Mouse (Mus musculus): ENCODE data around the gene P4ha3. TPM values are rescaled to one million over a fixed set of nuclear protein-coding genes. Genes with fewer than 3 reads are reported as not detected.

P4ha3 gene
- polyA plus RNA-seq, 1 experiment from 2014 or later, result 6.7 TPM

DNA sequence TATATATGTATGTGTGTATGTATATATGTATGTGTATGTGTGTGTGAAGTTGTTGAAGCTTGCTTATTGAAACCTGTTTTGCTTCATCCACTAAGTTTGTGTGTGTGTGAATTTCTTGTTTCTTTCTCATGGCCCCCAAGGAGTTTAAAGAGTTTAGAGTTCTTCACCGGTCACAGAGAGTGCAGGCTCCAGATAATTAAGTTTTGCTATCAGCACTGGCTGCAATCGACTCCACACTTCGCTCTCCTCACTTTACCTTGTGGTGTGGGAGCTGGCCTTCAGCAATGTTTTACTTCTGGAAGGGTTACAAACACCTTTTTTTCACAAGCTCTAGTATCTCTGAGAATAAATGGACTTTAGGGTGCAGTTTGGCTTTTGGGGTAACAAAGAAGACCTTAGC, 45.9 kb downstream of the P4ha3 start:
- H3K36me3 ChIP-seq, result peaks cover 93% of the 10 kb centered on the region
- 90% methylated on average over 3 of the region's 3 CpGs for WGBS

DNA sequence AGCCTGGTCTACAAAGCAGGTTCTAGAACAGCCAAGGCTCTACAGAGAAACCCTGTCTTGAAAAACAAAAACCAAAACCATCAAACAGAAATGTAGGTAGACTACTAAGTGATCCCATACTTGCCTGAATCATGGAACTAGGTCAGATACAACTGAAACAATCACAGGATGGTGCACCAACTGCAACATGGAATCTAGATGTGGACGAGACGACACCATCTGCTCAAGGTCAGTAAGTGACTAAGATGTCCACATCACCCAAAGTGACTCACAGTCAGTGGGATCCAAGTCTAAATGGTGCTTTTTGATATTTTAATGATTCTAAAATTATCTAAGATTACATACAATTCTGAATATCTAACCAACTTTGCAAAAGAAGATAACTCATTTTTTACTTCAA, 50.6 kb downstream of the P4ha3 start:
- Histone ChIP-seq H3K4me3 (replicated peaks) (no peak overlapping the region), H3K27ac (no peak overlapping the region), H3K4me1 (replicated peaks) (no peaks in the 10 kb centered on the region), H3K4me2 (no peak overlapping the region), H3K9ac (replicated peaks) (no peak overlapping the region), H3K36me3 (peaks cover 94% of the 10 kb centered on the region), H3K27me3 (no peaks in the 10 kb centered on the region), H3K9me3 (no peaks in the 10 kb centered on the region)
- no peak for ATAC-seq (ENCODE audit: insufficient number of reproducible peaks, insufficient read depth, low FRiP score, low TSS enrichment, low read depth)
- WGBS, result 85% methylated on average over 2 of the region's 2 CpGs

More for the DNA sequence above, 45.9 kb downstream of the P4ha3 start:
- ATAC-seq (ENCODE audit: insufficient number of reproducible peaks, insufficient read depth, low FRiP score, low TSS enrichment, low read depth), result no peak
- H3K9ac ChIP-seq (replicated peaks), result no peak overlapping the region
- no peaks in the 10 kb centered on the region for H3K9me3 ChIP-seq
- H3K27me3 ChIP-seq, result no peaks in the 10 kb centered on the region
- H3K4me3 ChIP-seq (replicated peaks), result no peak overlapping the region
- no peaks in the 10 kb centered on the region for H3K4me1 ChIP-seq (replicated peaks)
- no peak overlapping the region for H3K27ac ChIP-seq
- H3K4me2 ChIP-seq, result no peak overlapping the region

DNA sequence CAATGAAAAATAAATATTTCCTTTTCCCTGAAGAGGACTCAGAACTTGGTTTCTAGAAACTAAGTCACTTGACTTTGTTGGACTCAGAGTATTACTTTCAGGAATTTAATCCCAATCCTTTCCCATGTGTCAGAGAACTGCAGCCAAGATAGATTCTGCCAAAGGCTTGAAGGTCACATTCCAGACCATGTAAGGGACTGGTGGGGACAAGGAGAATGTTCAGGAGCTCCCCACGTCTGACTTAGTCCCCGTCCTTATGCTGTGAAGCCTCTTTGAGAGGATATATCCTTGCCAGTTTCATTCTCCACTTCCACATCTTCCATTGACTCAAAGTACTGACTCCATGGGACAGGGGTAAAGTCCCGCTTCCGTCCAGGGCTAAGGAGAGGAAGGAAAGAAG, 69.7 kb downstream of the P4ha3 start:
- Histone ChIP-seq H3K9ac (replicated peaks) (no peak overlapping the region), H3K4me1 (replicated peaks) (no peaks in the 10 kb centered on the region), H3K4me3 (replicated peaks) (no peak overlapping the region), H3K9me3 (no peaks in the 10 kb centered on the region), H3K4me2 (no peak overlapping the region), H3K36me3 (peaks cover 23% of the 10 kb centered on the region; the same call in 1 of the 2 replicates), H3K27me3 (no peaks in the 10 kb centered on the region), H3K27ac (no peak overlapping the region)
- 90% methylated on average over 4 of the region's 4 CpGs for WGBS
- no peak for ATAC-seq (ENCODE audit: insufficient number of reproducible peaks, insufficient read depth, low FRiP score, low TSS enrichment, low read depth)

DNA sequence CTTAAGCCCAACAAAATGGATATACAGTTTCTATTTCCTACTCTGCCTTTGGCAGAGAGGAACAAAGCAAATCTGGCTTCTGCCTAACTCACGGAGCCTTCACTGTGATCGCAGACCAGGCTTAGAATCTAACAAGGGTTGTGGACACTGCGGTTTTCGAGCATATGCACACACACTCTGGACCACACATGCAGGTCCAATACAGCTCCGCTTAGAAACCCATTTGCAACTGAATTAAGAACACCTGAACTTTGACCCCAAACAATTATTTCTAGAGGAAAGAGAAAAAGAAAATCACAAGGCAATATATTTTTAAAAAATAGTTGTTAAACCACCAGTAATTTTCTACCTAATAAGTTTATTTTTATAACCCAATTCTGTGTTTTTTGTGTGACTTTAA, 71.0 kb downstream of the P4ha3 start:
- Histone ChIP-seq H3K4me3 (replicated peaks) (no peak overlapping the region), H3K27me3 (no peaks in the 10 kb centered on the region), H3K27ac (no peak overlapping the region), H3K36me3 (peaks cover 17% of the 10 kb centered on the region; the same call in 1 of the 2 replicates), H3K4me1 (replicated peaks) (no peaks in the 10 kb centered on the region), H3K9ac (replicated peaks) (no peak overlapping the region), H3K4me2 (no peak overlapping the region), H3K9me3 (no peaks in the 10 kb centered on the region)
- no peak for ATAC-seq (ENCODE audit: insufficient number of reproducible peaks, insufficient read depth, low FRiP score, low TSS enrichment, low read depth)
- WGBS, result 88% methylated on average over 5 of the region's 5 CpGs

DNA sequence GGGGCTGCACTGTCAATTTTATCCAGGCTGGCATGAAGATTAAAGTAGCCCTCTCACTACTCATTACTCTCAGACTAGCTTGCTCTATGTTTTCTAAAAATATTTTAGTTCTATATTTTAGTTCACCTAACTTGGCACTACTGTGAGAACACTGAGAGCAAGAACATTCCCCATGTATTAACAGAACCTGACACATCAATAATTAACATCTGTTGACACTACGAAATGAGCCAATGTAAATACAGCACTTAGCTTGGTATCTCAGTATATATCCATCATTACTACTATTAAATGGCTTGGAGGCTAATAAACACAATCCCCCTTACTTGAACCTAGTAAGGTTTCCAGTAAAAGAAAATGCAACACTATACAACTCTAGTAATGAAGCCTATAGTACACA, 71.4 kb downstream of the P4ha3 start:
- H3K9me3 ChIP-seq, result no peaks in the 10 kb centered on the region
- no peaks in the 10 kb centered on the region for H3K27me3 ChIP-seq
- no peak overlapping the region for H3K4me2 ChIP-seq
- H3K4me3 ChIP-seq (replicated peaks), result no peak overlapping the region
- H3K9ac ChIP-seq (replicated peaks), result no peak overlapping the region
- WGBS, result 90% methylated on average over 1 of the region's 1 CpGs
- H3K4me1 ChIP-seq (replicated peaks), result no peaks in the 10 kb centered on the region
- no peak for ATAC-seq (ENCODE audit: insufficient number of reproducible peaks, insufficient read depth, low FRiP score, low TSS enrichment, low read depth)
- peaks cover 13% of the 10 kb centered on the region; the same call in 1 of the 2 replicates for H3K36me3 ChIP-seq
- no peak overlapping the region for H3K27ac ChIP-seq

GRCm38 (mm10) chr7:100357856-100358255, 72.5 kb downstream of the P4ha3 start:
- Histone ChIP-seq H3K27me3 (no peaks in the 10 kb centered on the region), H3K9ac (replicated peaks) (no peak overlapping the region), H3K4me2 (no peak overlapping the region), H3K27ac (no peak overlapping the region), H3K9me3 (no peaks in the 10 kb centered on the region), H3K36me3 (peaks cover 13% of the 10 kb centered on the region; the same call in 1 of the 2 replicates), H3K4me1 (replicated peaks) (no peaks in the 10 kb centered on the region), H3K4me3 (replicated peaks) (no peak overlapping the region)
- no peak for ATAC-seq (ENCODE audit: insufficient number of reproducible peaks, insufficient read depth, low FRiP score, low TSS enrichment, low read depth)

DNA sequence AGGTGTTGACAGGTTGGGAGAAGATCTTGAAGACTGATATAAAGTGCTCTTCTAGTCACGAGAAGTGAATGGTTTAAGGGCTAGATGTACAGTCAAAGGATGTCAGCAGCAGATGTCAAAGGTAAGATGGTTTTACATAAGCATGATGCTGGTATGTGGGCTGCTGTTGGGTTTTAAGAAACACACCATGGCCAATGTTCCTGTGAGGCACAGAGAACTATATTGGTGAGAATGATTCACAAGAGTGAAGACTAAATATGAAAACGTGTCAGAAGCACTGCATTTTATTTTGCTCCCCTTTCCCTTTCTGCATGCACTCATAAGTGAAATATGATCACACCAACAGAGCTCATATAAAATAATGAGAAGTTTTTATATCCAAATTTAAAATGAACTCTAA, 77.8 kb downstream of the P4ha3 start:
- Histone ChIP-seq H3K4me2 (no peak overlapping the region), H3K9ac (replicated peaks) (no peak overlapping the region), H3K36me3 (no peaks in the 10 kb centered on the region), H3K9me3 (no peaks in the 10 kb centered on the region), H3K27ac (no peak overlapping the region), H3K4me1 (replicated peaks) (peaks cover 6% of the 10 kb centered on the region; the same call in 1 of the 2 replicates), H3K4me3 (replicated peaks) (no peak overlapping the region), H3K27me3 (no peaks in the 10 kb centered on the region)
- WGBS, result 86% methylated on average over 2 of the region's 2 CpGs
- no peak for ATAC-seq (ENCODE audit: insufficient number of reproducible peaks, insufficient read depth, low FRiP score, low TSS enrichment, low read depth)

- Histone ChIP-seq H3K36me3 (no peaks in the 10 kb centered on the region), H3K9ac (replicated peaks) (no peak overlapping the region), H3K4me1 (replicated peaks) (peaks cover 6% of the 10 kb centered on the region; the same call in 1 of the 2 replicates), H3K27me3 (no peaks in the 10 kb centered on the region), H3K27ac (no peak overlapping the region), H3K4me3 (replicated peaks) (no peak overlapping the region), H3K9me3 (no peaks in the 10 kb centered on the region), H3K4me2 (no peak overlapping the region)
- no peak for ATAC-seq (ENCODE audit: insufficient number of reproducible peaks, insufficient read depth, low FRiP score, low TSS enrichment, low read depth)
- 38% methylated on average over 6 of the region's 6 CpGs for WGBS
Observed at GRCm38 (mm10) chr7:100364888-100365287, 79.6 kb downstream of the P4ha3 start.

Other genes starting within 250 kb of the P4ha3 start
- 84.0 and 89.5 TPM in 2 replicates for gene Pold3, start 164.0 kb upstream of the P4ha3 start, polyA plus RNA-seq (2016; fragmentation: Nextera tagmentation; extraction: Ambion mirVana)
- gene Lipt2, start 126.2 kb upstream of the P4ha3 start, polyA plus RNA-seq (2016; fragmentation: Nextera tagmentation; extraction: Ambion mirVana), result 26.2 and 26.9 TPM in 2 replicates
- 17.1 and 22.3 TPM in 2 replicates for gene Kcne3, start 109.0 kb upstream of the P4ha3 start, polyA plus RNA-seq (2016; fragmentation: Nextera tagmentation; extraction: Ambion mirVana)
- 3.8 and 4.2 TPM in 2 replicates for gene Pgm2l1, start 58.1 kb upstream of the P4ha3 start, polyA plus RNA-seq (2016; fragmentation: Nextera tagmentation; extraction: Ambion mirVana)
- gene C2cd3, start 86.7 kb downstream of the P4ha3 start, polyA plus RNA-seq (2016; fragmentation: Nextera tagmentation; extraction: Ambion mirVana), result 37.7 and 40.4 TPM in 2 replicates
- 53.8 and 60.6 TPM in 2 replicates for gene Ppme1, start 86.8 kb downstream of the P4ha3 start, polyA plus RNA-seq (2016; fragmentation: Nextera tagmentation; extraction: Ambion mirVana)
- gene Ucp3, start 187.5 kb downstream of the P4ha3 start, polyA plus RNA-seq (2016; fragmentation: Nextera tagmentation; extraction: Ambion mirVana), result not detected in 2 replicates
- gene Ucp2, start 207.8 kb downstream of the P4ha3 start, polyA plus RNA-seq (2016; fragmentation: Nextera tagmentation; extraction: Ambion mirVana), result 154 and 169 TPM in 2 replicates
- 0.26 and 0.35 TPM in 2 replicates for gene Dnajb13, start 229.4 kb downstream of the P4ha3 start, polyA plus RNA-seq (2016; fragmentation: Nextera tagmentation; extraction: Ambion mirVana)